Mouse (Mus musculus) MEL (cell line): ENCODE data around the gene Nfia.
A peak's percentile ranks its signal among the peaks of the same experiment; 100 is the strongest.

Experiments
- CTCF ChIP-seq, 3 experiments: IDR thresholded peaks in 2 of 3; conservative IDR thresholded peaks in 1 of 3; 2 replicates each; pipeline ENCODE4 v1.5.1; 2011 to 2012; ENCODE audit warnings: low read length in 3 of 3, low read depth in 2 of 3, mild to moderate bottlenecking in 2 of 3, improper control_type of control experiment in 1 of 3, inconsistent platforms in 1 of 3, mixed read lengths in 1 of 3, moderate library complexity in 1 of 3; ENCODE audit not compliant: control insufficient read depth in 1 of 3, insufficient read depth in 1 of 3, poor library complexity in 1 of 3, severe bottlenecking in 1 of 3
- POLR2A ChIP-seq, 2 experiments: IDR thresholded peaks; 2 replicates each; pipeline ENCODE4 v1.6.1; 2011 to 2012; ENCODE audit warnings: low read length in 2 of 2, mild to moderate bottlenecking in 2 of 2, control low read depth in 1 of 2, improper control_type of control experiment in 1 of 2, low read depth in 1 of 2, moderate library complexity in 1 of 2; ENCODE audit not compliant: control insufficient read depth in 1 of 2, insufficient read depth in 1 of 2, poor library complexity in 1 of 2
- RAD21 ChIP-seq: IDR thresholded peaks from 2 replicates; pipeline ENCODE4 v1.6.1; 2011; ENCODE audit warnings: mild to moderate bottlenecking, low read depth, low read length, improper control_type of control experiment

- no peak for TF ChIP-seq RAD21
- TF ChIP-seq POLR2A (IDR thresholded peaks at IDR 0.05; ENCODE audit: control insufficient read depth in 1 of 2, insufficient read depth in 1 of 2, low read depth in 1 of 2, low read length in 2 of 2, poor library complexity in 1 of 2) = no peak
- peak in 1 of 3 experiments; percentile 37; a peak in 3 of 6 replicates for TF ChIP-seq CTCF (IDR thresholded peaks at IDR 0.05 in 2 of 3, conservative IDR thresholded peaks at IDR 0.05 in 1 of 3; ENCODE audit: control insufficient read depth in 1 of 3, insufficient read depth in 1 of 3, low read depth in 2 of 3, low read length in 3 of 3, poor library complexity in 1 of 3, severe bottlenecking in 1 of 3)
Measured at GRCm38 (mm10) chr4:97921682-97922081, 149.1 kb downstream of the Nfia start.
